Mouse (Mus musculus): ENCODE results near the gene Micall2.

DNA sequence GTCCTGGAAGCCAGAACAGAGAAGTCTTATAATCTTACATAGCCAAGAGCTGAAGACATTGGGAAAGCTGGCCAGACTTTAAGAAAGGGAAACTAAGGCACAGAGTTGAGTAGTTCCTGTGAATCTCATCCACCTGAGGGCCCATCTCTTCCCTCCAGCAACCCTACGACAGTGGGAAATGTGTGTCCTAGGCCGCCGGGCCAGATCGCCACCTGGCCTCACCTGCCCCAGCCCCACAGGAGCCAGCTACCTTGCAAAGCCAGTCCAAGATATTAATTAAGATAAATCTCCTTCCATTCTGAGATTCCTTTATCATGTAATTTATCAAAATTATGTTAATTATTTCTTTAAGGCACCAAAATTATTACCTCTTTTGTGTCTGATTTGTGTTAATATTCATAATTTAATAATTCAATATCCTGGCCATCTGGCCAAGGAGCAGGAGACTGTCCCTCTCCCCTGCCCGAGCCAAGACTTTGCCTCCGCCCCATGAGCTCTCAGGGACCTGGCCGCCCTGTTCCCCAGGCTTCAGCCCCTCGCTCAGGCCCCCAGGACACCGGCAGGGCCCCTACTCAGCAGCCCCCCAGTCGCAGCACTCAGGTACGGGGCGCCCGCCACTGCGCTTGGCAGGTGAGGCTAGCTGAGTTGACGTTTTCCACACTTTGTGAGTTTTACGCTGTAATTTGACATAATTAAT is 41.7 kb downstream of the Micall2 start:
- TF ChIP-seq GATA1 (IDR thresholded peaks at IDR 0.05; ENCODE audit: low read length) (no peak), TAL1 (IDR thresholded peaks at IDR 0.05; ENCODE audit: low read length) (no peak)

Data from erythroblast, embryonic 14.5 days (primary cell).